Mouse (Mus musculus): Measurements from ENCODE around the gene Slc9a3r1.

The Slc9a3r1 gene

GRCm38 (mm10) chr11:115162832-115163480 is at the start of gene Slc9a3r1:
Gene Slc9a3r1, plus strand, starts transcription at chr11:115163341.
- peak; percentile 99 for DNase-seq

- no peak for DNase-seq
Measured at GRCm38 (mm10) chr11:115119409-115119808, 43.7 kb upstream of the Slc9a3r1 start.

GRCm38 (mm10) chr11:115128483-115128882 is 34.7 kb upstream of the Slc9a3r1 start:
- DNase-seq, result no peak

GRCm38 (mm10) chr11:115129508-115130126 is 33.5 kb upstream of the Slc9a3r1 start:
- no peak for DNase-seq

- no peak for DNase-seq
Measured at GRCm38 (mm10) chr11:115131768-115132381, 31.3 kb upstream of the Slc9a3r1 start.

- DNase-seq, result no peak
Measured at GRCm38 (mm10) chr11:115133800-115134199, 29.3 kb upstream of the Slc9a3r1 start, which contains the start of gene Cd300lf. Gene Cd300lf, minus strand, starts transcription at chr11:115133992.

GRCm38 (mm10) chr11:115138597-115139262 is 24.4 kb upstream of the Slc9a3r1 start:
- no peak for DNase-seq

- no peak for DNase-seq
Measured at GRCm38 (mm10) chr11:115141970-115142369, 21.2 kb upstream of the Slc9a3r1 start.

- DNase-seq, result no peak
Measured at GRCm38 (mm10) chr11:115147813-115148212, 15.3 kb upstream of the Slc9a3r1 start.

- DNase-seq, result no peak
Measured at GRCm38 (mm10) chr11:115150741-115151254, 12.3 kb upstream of the Slc9a3r1 start.

GRCm38 (mm10) chr11:115151755-115152429 is 11.2 kb upstream of the Slc9a3r1 start:
- DNase-seq, result peak; percentile 71 to 76

GRCm38 (mm10) chr11:115153088-115153487 is 10.1 kb upstream of the Slc9a3r1 start:
- DNase-seq, result no peak

- DNase-seq, result peak; percentile 85 to 88
Measured at GRCm38 (mm10) chr11:115153699-115154292, 9.3 kb upstream of the Slc9a3r1 start.

- DNase-seq, result no peak
Measured at GRCm38 (mm10) chr11:115155053-115155634, 8.0 kb upstream of the Slc9a3r1 start.

GRCm38 (mm10) chr11:115157933-115158719 is 5.0 kb upstream of the Slc9a3r1 start:
- no peak for DNase-seq

GRCm38 (mm10) chr11:115160016-115160797 is 2.9 kb upstream of the Slc9a3r1 start:
- peak; percentile 90 to 91 for DNase-seq

- DNase-seq, result peak; percentile 82 to 84
Measured at GRCm38 (mm10) chr11:115160883-115161577, 2.1 kb upstream of the Slc9a3r1 start.

GRCm38 (mm10) chr11:115161578-115162204 is 1.4 kb upstream of the Slc9a3r1 start:
- no peak for DNase-seq

GRCm38 (mm10) chr11:115162205-115162601 is 938 bp upstream of the Slc9a3r1 start:
- DNase-seq, result no peak

Measured in kidney, postnatal 25 days (tissue).